Mouse (Mus musculus): ENCODE results near the gene Pls1. TPM values are rescaled to one million over a fixed set of nuclear protein-coding genes. Genes with fewer than 3 reads are reported as not detected.

Gene Pls1
- polyA plus RNA-seq, 1 experiment from 2014 or later: 3.1 TPM

GRCm38 (mm10) chr9:95834799-95835198 lies 10.3 kb downstream of the Pls1 start:
- no peak for ATAC-seq (ENCODE audit: low read depth)
- 76% methylated on average over 3 of the region's 3 CpGs for WGBS

GRCm38 (mm10) chr9:95832758-95833157 lies 12.4 kb downstream of the Pls1 start:
- Histone ChIP-seq H3K9ac (no peak overlapping the region), H3K4me1 (replicated peaks) (no peaks in the 10 kb centered on the region), H3K4me3 (no peak overlapping the region), H3K27ac (replicated peaks) (no peak overlapping the region), H3K27me3 (no peaks in the 10 kb centered on the region), H3K4me2 (no peak overlapping the region), H3K36me3 (no peaks in the 10 kb centered on the region), H3K9me3 (no peaks in the 10 kb centered on the region)
- no peak for ATAC-seq (ENCODE audit: low read depth)
- 97% methylated on average over 3 of the region's 3 CpGs for WGBS

More at GRCm38 (mm10) chr9:95834799-95835198, 10.3 kb downstream of the Pls1 start:
- no peak overlapping the region for H3K9ac ChIP-seq
- no peaks in the 10 kb centered on the region for H3K36me3 ChIP-seq
- H3K4me2 ChIP-seq: no peak overlapping the region
- no peak overlapping the region for H3K4me3 ChIP-seq
- H3K27ac ChIP-seq (replicated peaks): no peak overlapping the region
- H3K27me3 ChIP-seq: no peaks in the 10 kb centered on the region
- H3K9me3 ChIP-seq: no peaks in the 10 kb centered on the region
- H3K4me1 ChIP-seq (replicated peaks): no peaks in the 10 kb centered on the region

- H3K36me3 ChIP-seq: no peaks in the 10 kb centered on the region
- H3K9ac ChIP-seq: no peak overlapping the region
- no peaks in the 10 kb centered on the region for H3K4me1 ChIP-seq (replicated peaks)
- no peak overlapping the region for H3K4me2 ChIP-seq
- no peak overlapping the region for H3K27ac ChIP-seq (replicated peaks)
- ATAC-seq (ENCODE audit: low read depth): no peak
- no peak overlapping the region for H3K4me3 ChIP-seq
- H3K9me3 ChIP-seq: no peaks in the 10 kb centered on the region
- no peaks in the 10 kb centered on the region for H3K27me3 ChIP-seq
- 93% methylated on average over 5 of the region's 5 CpGs for WGBS
These were observed 17.5 kb downstream of the Pls1 start for GRCm38 (mm10) chr9:95827565-95827964.

- no peaks in the 10 kb centered on the region for H3K27me3 ChIP-seq
- ATAC-seq (ENCODE audit: low read depth): no peak
- no peaks in the 10 kb centered on the region for H3K4me1 ChIP-seq (replicated peaks)
- no peak overlapping the region for H3K4me3 ChIP-seq
- no peak overlapping the region for H3K9ac ChIP-seq
- WGBS: 82% methylated on average over 7 of the region's 7 CpGs
- H3K27ac ChIP-seq (replicated peaks): no peak overlapping the region
- H3K9me3 ChIP-seq: no peaks in the 10 kb centered on the region
- no peaks in the 10 kb centered on the region for H3K36me3 ChIP-seq
- H3K4me2 ChIP-seq: no peak overlapping the region
These were observed 22.6 kb downstream of the Pls1 start for GRCm38 (mm10) chr9:95822531-95822930.

GRCm38 (mm10) chr9:95815706-95816105 lies 29.4 kb downstream of the Pls1 start:
- no peak for ATAC-seq (ENCODE audit: low read depth)
- whole genome bisulfite sequencing: 78% methylated on average over 4 of the region's 4 CpGs
- Histone ChIP-seq H3K36me3 (no peaks in the 10 kb centered on the region), H3K4me3 (no peak overlapping the region), H3K27me3 (no peaks in the 10 kb centered on the region), H3K4me1 (replicated peaks) (peaks cover 15% of the 10 kb centered on the region), H3K9me3 (no peaks in the 10 kb centered on the region), H3K9ac (no peak overlapping the region), H3K4me2 (no peak overlapping the region), H3K27ac (replicated peaks) (no peak overlapping the region)

- peaks cover 15% of the 10 kb centered on the region for H3K4me1 ChIP-seq (replicated peaks)
- no peak overlapping the region for H3K9ac ChIP-seq
- H3K27ac ChIP-seq (replicated peaks): no peak overlapping the region
- WGBS: 79% methylated on average over 11 of the region's 11 CpGs
- H3K36me3 ChIP-seq: no peaks in the 10 kb centered on the region
- no peak overlapping the region for H3K4me2 ChIP-seq
- no peaks in the 10 kb centered on the region for H3K27me3 ChIP-seq
- H3K9me3 ChIP-seq: no peaks in the 10 kb centered on the region
- no peak for ATAC-seq (ENCODE audit: low read depth)
- H3K4me3 ChIP-seq: no peak overlapping the region
These were observed 30.0 kb downstream of the Pls1 start for GRCm38 (mm10) chr9:95815015-95815673.

- ATAC-seq (ENCODE audit: low read depth): peak; percentile 59; the same call in 1 of the 2 replicates
- H3K36me3 ChIP-seq: no peaks in the 10 kb centered on the region
- H3K27ac ChIP-seq (replicated peaks): no peak overlapping the region; the same call in 1 of the 2 replicates
- H3K9ac ChIP-seq: 0 out of 2 replicates have a peak overlapping the region, but pooled peaks have one; percentile 9
- WGBS: 31% methylated on average over 20 of the region's 20 CpGs
- peak overlapping the region; percentile 32 for H3K4me2 ChIP-seq
- H3K4me3 ChIP-seq: no peak overlapping the region
- H3K9me3 ChIP-seq: no peaks in the 10 kb centered on the region
- peaks cover 15% of the 10 kb centered on the region for H3K4me1 ChIP-seq (replicated peaks)
- H3K27me3 ChIP-seq: no peaks in the 10 kb centered on the region
These were observed 31.2 kb downstream of the Pls1 start for GRCm38 (mm10) chr9:95813721-95814531.

- no peak overlapping the region for H3K4me2 ChIP-seq
- 93% methylated on average over 4 of the region's 4 CpGs for WGBS
These were observed 33.3 kb downstream of the Pls1 start for GRCm38 (mm10) chr9:95811817-95812216.

GRCm38 (mm10) chr9:95809596-95809995 lies 35.5 kb downstream of the Pls1 start:
- H3K36me3 ChIP-seq: no peaks in the 10 kb centered on the region
- no peaks in the 10 kb centered on the region for H3K27me3 ChIP-seq
- H3K4me2 ChIP-seq: no peak overlapping the region
- no peak overlapping the region for H3K9ac ChIP-seq
- peaks cover 11% of the 10 kb centered on the region for H3K4me1 ChIP-seq (replicated peaks)
- 75% methylated on average over 4 of the region's 4 CpGs for WGBS
- ATAC-seq (ENCODE audit: low read depth): no peak
- no peak overlapping the region for H3K4me3 ChIP-seq
- no peaks in the 10 kb centered on the region for H3K9me3 ChIP-seq
- H3K27ac ChIP-seq (replicated peaks): no peak overlapping the region

More at GRCm38 (mm10) chr9:95811817-95812216, 33.3 kb downstream of the Pls1 start:
- no peaks in the 10 kb centered on the region for H3K36me3 ChIP-seq
- no peaks in the 10 kb centered on the region for H3K27me3 ChIP-seq
- H3K9me3 ChIP-seq: no peaks in the 10 kb centered on the region
- H3K9ac ChIP-seq: no peak overlapping the region
- no peak for ATAC-seq (ENCODE audit: low read depth)
- no peak overlapping the region for H3K4me3 ChIP-seq
- no peak overlapping the region for H3K27ac ChIP-seq (replicated peaks)
- H3K4me1 ChIP-seq (replicated peaks): peaks cover 15% of the 10 kb centered on the region

- no peaks in the 10 kb centered on the region for H3K27me3 ChIP-seq
- 87% methylated on average over 12 of the region's 12 CpGs for WGBS
These were observed 39.7 kb downstream of the Pls1 start for GRCm38 (mm10) chr9:95805449-95805848.

GRCm38 (mm10) chr9:95803783-95804182 lies 41.3 kb downstream of the Pls1 start:
- Histone ChIP-seq H3K27me3 (no peaks in the 10 kb centered on the region), H3K4me3 (no peak overlapping the region), H3K4me1 (replicated peaks) (no peaks in the 10 kb centered on the region), H3K4me2 (no peak overlapping the region), H3K9me3 (no peaks in the 10 kb centered on the region), H3K36me3 (no peaks in the 10 kb centered on the region), H3K27ac (replicated peaks) (no peak overlapping the region), H3K9ac (no peak overlapping the region)
- ATAC-seq (ENCODE audit: low read depth): no peak
- whole genome bisulfite sequencing: 87% methylated on average over 3 of the region's 3 CpGs

More at GRCm38 (mm10) chr9:95805449-95805848, 39.7 kb downstream of the Pls1 start:
- Histone ChIP-seq H3K9me3 (no peaks in the 10 kb centered on the region), H3K9ac (no peak overlapping the region), H3K36me3 (no peaks in the 10 kb centered on the region), H3K27ac (replicated peaks) (no peak overlapping the region), H3K4me2 (no peak overlapping the region), H3K4me3 (no peak overlapping the region), H3K4me1 (replicated peaks) (no peaks in the 10 kb centered on the region)
- no peak for ATAC-seq (ENCODE audit: low read depth)

- Histone ChIP-seq H3K27me3 (no peaks in the 10 kb centered on the region), H3K27ac (replicated peaks) (no peak overlapping the region), H3K36me3 (no peaks in the 10 kb centered on the region), H3K9ac (no peak overlapping the region), H3K9me3 (no peaks in the 10 kb centered on the region), H3K4me1 (replicated peaks) (no peaks in the 10 kb centered on the region), H3K4me3 (no peak overlapping the region), H3K4me2 (no peak overlapping the region)
- 69% methylated on average over 10 of the region's 10 CpGs for WGBS
- no peak for ATAC-seq (ENCODE audit: low read depth)
These were observed 43.3 kb downstream of the Pls1 start for GRCm38 (mm10) chr9:95801610-95802451.

All from neural tube, embryonic 13.5 days (tissue).